Comparison of ENCODE assay signal across 10 mouse cellular contexts in the genomic region with DNA sequence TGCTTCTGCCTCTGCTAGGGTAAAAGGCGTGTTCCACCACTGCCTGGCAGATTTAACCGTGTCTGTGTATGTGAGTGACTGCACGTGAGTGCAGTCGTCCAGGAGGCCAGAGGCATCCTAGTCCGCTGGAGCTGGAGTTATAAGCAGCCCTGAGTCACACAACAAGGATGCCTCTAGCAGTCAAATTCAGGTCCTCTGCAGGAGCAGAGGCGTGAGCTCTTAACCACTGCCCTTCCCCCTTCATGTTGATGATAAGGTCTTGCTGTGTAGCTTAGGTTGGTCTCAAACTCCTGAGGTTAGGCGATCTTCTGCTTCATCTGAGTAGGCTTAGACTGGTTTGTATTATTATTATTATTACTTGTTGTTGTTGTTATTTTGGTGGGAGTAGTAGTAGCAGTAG.
"Had no signal": no experiment of that assay in that cellular context is flagged by ENCODE, and none has a peak within 500 bp of the region (broad histone marks: within the 10 kb centered on the region; RNA-seq: fewer than 3 reads in every experiment).

No protein-coding gene starts in this region.

- DNase-seq: kidney, postnatal 14 days; kidney, postnatal 4 days; layer of hippocampus, adult 9-11 months; liver, embryonic 13.5 days; lung, adult 2 months; lung, postnatal 14 days; lung, postnatal 4 days; midbrain, embryonic 14.5 days; thymus, adult 18-20 months; thymus, postnatal 4 days had no signal
